Mouse (Mus musculus): ENCODE results near the gene Sdk2.

DNA sequence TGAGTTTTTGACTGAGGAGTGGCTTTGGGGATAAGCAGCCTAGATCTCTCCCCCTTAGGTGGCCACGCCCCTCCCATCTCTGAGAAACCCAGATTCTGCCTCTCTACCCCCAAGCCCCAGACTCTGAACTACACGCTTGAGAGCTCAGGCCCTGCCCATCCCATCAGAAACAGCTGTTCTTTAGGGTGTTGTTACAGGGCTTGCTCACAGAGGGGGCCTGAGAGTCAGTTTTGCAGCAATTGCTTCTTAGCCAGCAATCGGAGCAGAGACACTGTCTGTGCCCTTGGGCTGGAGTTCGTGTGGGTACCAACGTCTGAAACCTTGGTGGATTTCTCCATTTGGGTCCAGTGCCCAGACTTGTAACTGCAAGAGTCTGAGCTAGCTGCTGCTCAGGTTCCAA lies 1.5 kb upstream of the Sdk2 start:
- no peak for TF ChIP-seq POLR2A (IDR thresholded peaks at IDR 0.05; ENCODE audit: borderline replicate concordance, extremely low read depth, low read depth, low read length)
- peak; percentile 41; the same call in 1 of the 2 replicates for TF ChIP-seq CTCF (IDR thresholded peaks at IDR 0.05; ENCODE audit: insufficient read depth, low read length)

Data from lung, adult 2 months (tissue).